Mouse (Mus musculus) gastrocnemius, postnatal 25 days (tissue): ENCODE data around the gene Sdhaf2. TPM values are rescaled to one million over a fixed set of nuclear protein-coding genes. Genes with fewer than 3 reads are reported as not detected.
A peak's percentile ranks its signal among the peaks of the same experiment; 100 is the strongest.

Experiments used
- DNase-seq: peaks from one replicate; pipeline ENCODE4 v3.0.0; 2022
- total RNA-seq, 2 experiments: library from RNA; stranded (reverse); gene quantifications; 1 replicate in 1 of 2; 2 replicates in 1 of 2; pipeline ENCODE4 v1.2.3; 2021

Gene Sdhaf2
- total RNA-seq, 2 experiments from 2014 or later = 49.0 to 54.0 TPM

- DNase-seq = no peak
Measured at GRCm38 (mm10) chr19:10497512-10498160, 28.3 kb downstream of the Sdhaf2 start.

GRCm38 (mm10) chr19:10496976-10497375 is 29.0 kb downstream of the Sdhaf2 start:
- DNase-seq = no peak

DNA sequence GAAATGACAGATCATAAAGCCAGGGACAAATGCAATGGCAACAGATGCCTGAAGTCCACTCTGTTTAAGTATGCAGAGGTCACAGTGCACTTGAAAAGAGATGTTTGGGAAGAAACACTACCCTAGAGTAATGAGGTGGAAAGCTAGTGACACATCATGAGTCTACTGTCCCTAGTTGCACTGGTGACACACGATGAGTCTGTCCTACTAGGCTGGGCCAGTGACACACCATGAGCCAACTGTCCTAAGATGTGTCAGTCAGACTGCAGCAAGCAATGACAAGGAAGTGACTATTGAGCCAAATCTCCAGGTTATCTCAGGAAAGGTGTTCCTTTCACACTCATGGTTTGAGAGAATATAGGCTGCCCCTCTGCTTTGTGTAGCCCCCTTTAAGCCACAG is 30.3 kb downstream of the Sdhaf2 start:
- DNase-seq = no peak

GRCm38 (mm10) chr19:10486264-10486738 is 39.6 kb downstream of the Sdhaf2 start:
- no peak for DNase-seq

- DNase-seq = no peak
Measured at GRCm38 (mm10) chr19:10482703-10483102, 43.2 kb downstream of the Sdhaf2 start, which contains the start of gene Ppp1r32. Gene Ppp1r32 (minus strand): TSS chr19:10482928.

DNA sequence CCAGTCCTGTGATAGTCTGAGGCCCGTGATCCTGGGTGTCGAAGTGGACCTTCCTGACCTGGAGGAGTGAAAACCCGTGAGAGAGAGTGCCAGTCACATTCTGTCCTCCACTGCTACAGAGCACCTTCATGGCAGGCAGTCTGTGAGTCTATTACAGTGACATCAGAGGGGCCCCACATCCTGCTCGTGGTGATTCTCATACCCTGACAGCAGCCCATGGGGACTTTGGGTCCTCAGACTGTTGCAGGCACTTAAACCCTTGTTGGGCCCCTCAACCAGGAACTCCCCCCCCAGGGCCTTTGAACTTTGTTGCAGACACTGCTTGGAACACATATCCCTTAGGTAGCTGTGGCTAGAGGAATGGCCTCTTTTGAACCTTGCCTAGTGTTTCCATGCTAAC is 46.4 kb downstream of the Sdhaf2 start:
- no peak for DNase-seq

- no peak for DNase-seq
Measured at GRCm38 (mm10) chr19:10473779-10474178, 52.2 kb downstream of the Sdhaf2 start.

DNA sequence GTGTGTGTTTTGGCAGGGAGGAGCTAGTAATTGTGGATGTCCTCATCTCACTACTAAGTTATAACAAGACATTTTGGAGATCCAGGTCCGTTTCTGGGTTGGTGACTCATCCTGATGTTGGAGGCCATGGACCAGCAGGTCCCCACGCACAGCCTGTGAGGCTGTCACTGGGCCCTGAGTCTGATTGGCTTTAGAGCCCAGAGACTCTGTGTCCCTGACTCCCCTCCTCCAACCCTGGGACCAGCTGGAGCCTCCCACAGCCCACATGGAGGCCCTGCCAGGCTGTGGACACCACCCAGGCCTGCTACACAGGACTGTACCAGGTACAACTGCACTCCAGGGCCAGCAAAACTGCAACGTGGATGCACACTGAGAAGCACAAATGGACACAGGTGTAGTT is 53.0 kb downstream of the Sdhaf2 start:
- no peak for DNase-seq

DNA sequence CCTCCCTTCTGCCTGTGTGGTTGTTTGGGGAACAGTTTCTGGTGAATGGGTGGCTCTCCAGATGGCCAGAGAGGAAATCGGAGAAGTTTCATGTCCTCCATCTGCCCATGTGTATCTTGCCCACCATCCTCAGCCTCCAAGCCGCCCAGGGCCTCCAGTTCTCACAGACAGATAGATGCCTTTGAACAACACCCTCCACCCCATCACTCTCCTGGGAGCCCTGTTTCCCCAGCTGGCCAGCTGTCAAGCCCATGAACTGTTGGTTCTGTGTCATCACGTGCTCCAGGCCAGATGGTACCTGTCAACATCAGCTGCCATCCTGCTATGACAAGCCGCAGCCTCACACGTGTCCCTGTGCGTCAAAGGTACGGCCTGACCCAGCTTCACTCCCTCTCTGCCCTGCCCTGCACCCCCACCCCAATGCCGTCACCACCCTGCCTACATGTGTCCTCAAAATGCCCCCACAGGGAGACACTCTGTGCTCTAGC is 56.7 kb downstream of the Sdhaf2 start:
- no peak for DNase-seq

DNA sequence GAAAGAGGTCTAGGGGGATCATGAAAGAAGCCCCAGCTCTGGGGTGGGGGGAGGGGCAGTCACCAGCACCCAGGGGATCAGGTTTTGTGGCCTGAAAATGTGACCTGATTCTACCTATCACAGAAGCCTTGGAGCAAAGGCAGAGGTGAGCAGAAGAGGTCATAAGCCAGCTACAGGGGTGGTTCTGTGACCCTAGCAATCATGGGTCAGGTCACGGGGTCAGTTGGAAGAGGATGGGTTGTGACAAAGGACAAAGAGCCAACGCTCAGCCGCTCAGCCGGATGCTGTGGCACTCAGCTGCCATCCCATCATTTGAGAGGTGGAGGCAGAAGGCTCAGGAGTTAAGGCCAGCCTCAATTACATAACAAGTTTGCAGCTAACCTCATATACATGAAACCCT is 61.5 kb downstream of the Sdhaf2 start:
- no peak for DNase-seq

- no peak for DNase-seq
Measured at GRCm38 (mm10) chr19:10461584-10461983, 64.4 kb downstream of the Sdhaf2 start.

DNA sequence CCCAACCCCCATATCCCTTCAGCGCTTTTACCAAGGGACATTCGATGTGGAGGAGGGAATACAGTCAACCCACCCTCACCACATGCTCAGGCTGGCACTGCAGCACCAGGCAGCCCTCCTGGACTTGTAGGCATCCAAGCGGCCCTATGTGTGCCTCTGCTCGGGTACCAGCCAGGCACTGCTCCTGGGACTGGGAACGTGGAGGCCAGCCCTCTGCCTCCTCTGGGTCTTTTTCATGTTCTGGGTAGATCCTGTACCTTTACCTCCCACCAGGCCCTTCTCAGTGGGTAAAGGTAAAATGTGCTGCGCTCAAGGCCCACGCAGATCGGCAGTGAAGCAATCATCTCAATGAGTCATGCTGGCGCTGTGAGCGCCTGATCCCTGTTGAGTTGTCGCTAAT is 66.0 kb downstream of the Sdhaf2 start:
- no peak for DNase-seq

GRCm38 (mm10) chr19:10458096-10458495 is 67.8 kb downstream of the Sdhaf2 start:
- no peak for DNase-seq

DNA sequence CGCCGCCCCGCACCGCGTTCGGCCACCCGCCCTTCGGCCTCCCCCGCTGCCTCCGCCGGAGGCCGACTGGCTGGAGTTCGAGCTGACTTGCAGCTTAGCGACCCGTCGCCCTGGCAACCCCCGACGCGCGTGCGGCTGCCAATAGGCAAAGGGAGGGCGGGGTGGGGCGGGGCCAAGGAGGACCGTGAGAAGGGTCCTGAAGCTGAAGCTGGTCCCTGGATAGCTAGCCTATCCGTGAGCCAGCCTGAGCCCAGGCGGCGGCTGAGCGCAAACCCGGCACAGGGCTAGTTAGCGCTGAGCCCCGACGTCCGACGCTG is 68.5 kb downstream of the Sdhaf2 start:
- DNase-seq = peak; percentile 32

- DNase-seq = peak; percentile 24
Measured at GRCm38 (mm10) chr19:10456752-10457483, 69.0 kb downstream of the Sdhaf2 start, which contains the start of gene Lrrc10b. Gene Lrrc10b (minus strand): TSS chr19:10457473.

DNA sequence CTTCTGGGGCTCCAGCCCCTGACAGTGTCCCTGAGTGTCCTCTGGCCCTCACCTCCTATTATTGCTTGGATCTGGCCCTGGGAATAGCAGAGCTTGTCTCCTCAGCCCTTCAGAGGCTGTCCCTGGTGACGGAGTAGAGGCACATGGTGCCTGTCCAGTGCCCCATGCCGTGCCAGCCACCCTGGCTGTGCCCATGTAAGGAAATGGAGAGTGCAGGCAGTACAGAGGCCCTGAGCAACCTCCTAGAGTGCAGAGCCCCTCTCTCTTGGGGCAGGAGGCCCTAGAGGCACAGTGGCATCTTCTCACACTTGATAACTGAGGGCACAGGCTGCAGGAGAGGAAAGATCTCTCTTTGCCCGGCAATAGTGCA is 70.5 kb downstream of the Sdhaf2 start:
- DNase-seq = no peak

- no peak for DNase-seq
Measured at GRCm38 (mm10) chr19:10454718-10455436, 71.1 kb downstream of the Sdhaf2 start.

Other genes with a start within 250 kb of the Sdhaf2 start
- 1 to 10 TPM; 4.0 to 6.7 TPM for gene Dagla, start 221.3 kb downstream of the Sdhaf2 start, total RNA-seq
- 1 to 10 TPM; 1.9 to 4.1 TPM for gene Syt7, start 137.1 kb downstream of the Sdhaf2 start, total RNA-seq
- under 1 TPM; 0.13 to 0.38 TPM for gene Lrrc10b, start 68.7 kb downstream of the Sdhaf2 start, total RNA-seq
- gene Ppp1r32, start 43.2 kb downstream of the Sdhaf2 start, total RNA-seq = under 1 TPM; 0.90 to 0.91 TPM
- gene Cpsf7, start 876 bp downstream of the Sdhaf2 start, total RNA-seq = 10 to 100 TPM; 18.0 to 18.5 TPM
- gene Tmem216, start 30.1 kb upstream of the Sdhaf2 start, total RNA-seq = 1 to 10 TPM; 1.9 to 2.2 TPM
- gene Cyb561a3, start 51.0 kb upstream of the Sdhaf2 start, total RNA-seq = 1 to 10 TPM; 4.5 to 6.2 TPM
- 1 to 10 TPM; 1.3 to 1.4 TPM for gene Tmem138, start 51.2 kb upstream of the Sdhaf2 start, total RNA-seq
- gene Ddb1, start 79.2 kb upstream of the Sdhaf2 start, total RNA-seq = 100 to 1,000 TPM; 114 to 129 TPM
- gene Tkfc, start 79.5 kb upstream of the Sdhaf2 start, total RNA-seq = 1 to 10 TPM; 4.2 to 5.1 TPM
- under 1 TPM in 1 of 2 experiments, not detected in 1; 0.08 TPM for gene Vwce, start 108.1 kb upstream of the Sdhaf2 start, total RNA-seq
- gene Pga5, start 151.9 kb upstream of the Sdhaf2 start, total RNA-seq = not detected
- gene Vps37c, start 162.6 kb upstream of the Sdhaf2 start, total RNA-seq = 10 to 100 TPM; 23.9 to 26.2 TPM
- gene Cd5, start 212.9 kb upstream of the Sdhaf2 start, total RNA-seq = under 1 TPM in 1 of 2 experiments, not detected in 1; 0.19 TPM